Mouse (Mus musculus) Muller cell, postnatal 12 days (primary cell): ENCODE measurements at regions not wholly inside any gene's neighbourhood (a gene's known extent, or its start where the extent isn't known, plus 50 kb on each side); places are given as distances from the start of the nearest gene placed in this dataset.

Experiments used
- DNase-seq: peaks from one replicate; pipeline ENCODE4 v3.0.0-alpha.2; 2015; ENCODE audit errors: inconsistent ontology term

DNA sequence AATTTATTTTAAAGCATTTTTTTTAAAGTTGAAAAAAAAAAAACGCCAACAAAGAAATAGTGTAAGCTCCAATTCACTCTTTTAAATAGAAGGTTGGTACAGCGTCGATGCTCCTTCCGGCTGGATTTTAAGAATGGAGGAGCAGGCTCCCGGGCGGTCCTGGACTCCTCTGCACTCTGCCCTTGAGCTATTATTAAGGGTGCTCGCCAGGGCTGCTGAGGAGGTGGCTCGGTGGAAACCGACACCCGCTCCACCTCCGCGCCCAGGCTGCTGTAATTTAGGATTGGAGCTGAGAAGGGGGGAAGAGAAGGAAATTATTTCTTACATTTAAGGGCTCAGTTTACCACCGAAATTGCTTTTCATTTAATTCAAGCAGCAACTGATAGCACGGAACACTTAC, 298.8 kb downstream of the Satb1 start:
- DNase-seq: no peak

DNA sequence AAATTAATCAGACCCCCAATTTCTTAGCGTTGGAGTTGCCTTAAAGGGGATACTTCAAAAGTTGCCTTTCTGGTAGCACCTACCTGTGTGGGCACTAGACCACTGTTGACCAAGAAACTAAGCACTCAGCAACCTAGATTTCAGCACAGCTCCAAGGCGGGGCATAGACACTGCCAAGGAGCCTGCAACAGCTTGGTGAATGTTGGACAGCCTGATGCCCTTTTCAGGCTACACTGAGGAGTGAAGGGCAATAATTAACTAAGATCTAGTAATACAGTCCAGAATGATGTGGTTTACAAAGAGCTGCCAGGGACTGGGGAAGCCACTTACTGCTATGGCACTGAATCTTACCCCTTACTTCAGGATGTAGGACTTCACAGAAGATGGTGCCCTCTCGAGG, 304.9 kb downstream of the Satb1 start:
- DNase-seq: no peak

DNA sequence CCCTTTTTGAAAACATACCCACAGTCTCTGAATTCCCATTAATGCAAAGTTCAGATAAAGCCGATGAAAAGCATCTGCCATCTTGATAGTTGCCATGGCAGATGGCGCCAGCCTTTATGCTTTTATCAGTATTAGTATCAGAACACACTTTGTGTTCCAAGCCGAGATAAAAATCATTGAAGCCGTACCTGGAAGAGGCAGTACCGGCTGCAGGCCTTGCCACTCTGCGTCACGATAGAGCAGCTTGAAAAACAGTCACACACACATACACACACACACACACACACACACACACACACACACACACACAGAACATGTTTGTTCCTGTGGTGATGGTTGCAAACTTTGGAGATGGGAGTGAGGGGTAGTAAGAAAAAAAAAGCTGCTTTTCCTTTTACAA, 306.2 kb downstream of the Satb1 start:
- DNase-seq: no peak

DNA sequence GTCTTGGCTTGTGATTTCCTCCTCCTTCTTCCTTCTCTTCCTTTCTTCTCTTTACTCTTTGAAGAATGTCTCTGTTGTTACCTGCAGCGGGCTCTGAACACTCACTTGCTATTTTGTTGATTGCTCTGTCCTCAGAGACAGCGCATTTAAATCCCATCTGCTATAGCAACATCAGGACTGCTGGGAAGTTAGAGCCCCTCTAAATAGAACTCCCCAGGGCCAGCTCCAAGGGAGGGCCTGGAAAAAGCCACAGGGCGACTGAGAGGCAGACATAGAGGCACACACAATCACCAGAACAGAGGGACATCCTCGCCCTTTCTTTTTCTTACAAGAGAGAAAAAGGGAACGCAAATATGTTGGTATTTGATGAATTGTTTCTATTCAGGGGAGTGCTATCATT, 306.6 kb downstream of the Satb1 start:
- no peak for DNase-seq

DNA sequence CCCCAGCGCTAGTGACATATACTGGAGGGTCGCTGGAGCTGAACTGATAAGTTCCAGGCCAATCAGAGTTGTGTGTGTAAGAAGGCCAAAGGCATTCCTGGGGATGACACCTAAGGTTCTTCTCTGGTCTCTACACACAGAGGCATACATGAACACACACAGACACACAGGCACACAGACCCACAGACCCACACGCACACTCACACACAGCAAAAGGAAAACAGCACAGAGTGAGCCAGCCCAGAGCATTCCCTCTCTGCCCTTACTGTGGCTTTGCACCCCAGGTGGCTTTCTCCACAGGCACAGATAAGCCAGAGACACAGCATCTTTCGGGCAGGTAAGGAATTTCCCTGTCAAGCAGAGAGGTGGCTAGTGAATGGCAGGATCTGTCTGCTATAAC, 307.1 kb downstream of the Satb1 start:
- DNase-seq: no peak

DNA sequence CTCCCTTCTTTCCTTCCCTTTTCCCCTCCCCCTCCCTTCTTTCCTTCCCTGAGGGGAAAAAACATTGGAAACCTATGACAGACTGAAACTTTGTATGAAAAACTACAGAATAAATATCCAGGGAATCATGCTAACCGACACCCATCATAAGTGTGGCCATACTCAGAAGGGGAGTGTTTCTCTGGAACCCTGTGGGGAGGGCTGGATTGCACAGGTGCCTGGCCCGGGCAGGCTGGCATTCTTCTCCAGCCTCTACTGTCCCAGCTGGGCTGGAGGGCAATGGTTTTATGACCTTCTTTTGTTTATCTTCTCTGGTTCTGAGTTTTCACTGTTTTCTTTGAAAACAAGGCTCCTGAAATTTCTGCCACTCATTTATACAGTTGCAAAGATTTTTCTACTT, 307.9 kb downstream of the Satb1 start:
- no peak for DNase-seq

DNA sequence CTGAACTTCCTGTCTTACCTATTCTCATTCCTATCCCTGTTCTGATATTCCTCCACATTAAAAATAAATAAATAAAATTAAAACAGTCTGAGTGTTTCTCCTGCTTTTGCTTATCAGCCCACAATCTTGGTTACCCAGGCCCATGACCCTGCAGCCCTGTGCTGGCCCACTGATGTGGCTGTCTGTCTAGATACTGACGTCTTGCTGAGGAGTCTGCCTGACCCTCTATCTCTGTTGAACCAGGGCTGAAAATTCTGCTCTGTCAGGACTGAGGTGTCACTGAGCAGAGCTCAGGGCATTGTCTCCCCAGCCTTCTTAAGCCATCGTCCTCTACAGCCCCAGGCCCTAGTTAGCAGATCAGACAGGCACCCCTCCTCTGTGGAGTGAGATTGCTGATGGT, 321.2 kb downstream of the Satb1 start:
- no peak for DNase-seq

DNA sequence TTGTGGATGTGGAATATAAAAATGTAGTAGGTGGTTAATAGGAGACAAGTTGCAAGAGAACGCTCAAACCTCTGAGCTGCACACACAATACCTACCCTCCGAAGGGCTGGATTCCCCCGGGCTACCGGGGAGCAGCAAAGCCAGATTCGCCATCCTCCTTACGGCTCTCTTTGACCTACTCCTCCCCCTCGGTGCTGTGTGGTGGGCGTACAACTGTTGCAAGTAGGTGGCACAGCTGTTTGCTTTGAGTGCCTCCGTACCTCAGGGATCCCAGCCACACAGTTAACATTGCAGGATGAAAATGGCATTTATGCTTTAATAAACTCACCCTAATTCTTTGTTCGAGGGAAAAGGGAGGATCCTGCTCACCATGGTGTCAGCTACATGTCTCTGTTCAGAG, 321.6 kb upstream of the Tbc1d5 start:
- DNase-seq: no peak

DNA sequence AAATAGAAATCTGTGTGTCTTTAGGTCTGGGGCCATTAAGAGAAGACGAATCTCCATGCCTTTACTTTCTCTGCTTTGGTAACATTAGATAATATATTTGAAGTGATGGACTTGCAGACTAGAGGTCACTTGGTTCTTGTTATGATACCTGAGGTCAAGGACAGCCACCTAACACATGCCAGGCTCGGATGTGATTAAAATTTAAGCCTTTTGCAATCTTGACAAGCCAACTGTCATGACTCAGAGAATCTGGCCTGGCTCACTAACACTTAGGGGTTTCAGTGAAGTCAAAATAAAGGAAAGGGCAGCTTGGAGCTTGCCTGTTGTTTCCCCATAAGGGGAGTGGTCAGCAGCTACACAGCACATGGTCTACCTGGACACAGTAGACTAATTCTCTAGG, 320.4 kb upstream of the Tbc1d5 start:
- no peak for DNase-seq

DNA sequence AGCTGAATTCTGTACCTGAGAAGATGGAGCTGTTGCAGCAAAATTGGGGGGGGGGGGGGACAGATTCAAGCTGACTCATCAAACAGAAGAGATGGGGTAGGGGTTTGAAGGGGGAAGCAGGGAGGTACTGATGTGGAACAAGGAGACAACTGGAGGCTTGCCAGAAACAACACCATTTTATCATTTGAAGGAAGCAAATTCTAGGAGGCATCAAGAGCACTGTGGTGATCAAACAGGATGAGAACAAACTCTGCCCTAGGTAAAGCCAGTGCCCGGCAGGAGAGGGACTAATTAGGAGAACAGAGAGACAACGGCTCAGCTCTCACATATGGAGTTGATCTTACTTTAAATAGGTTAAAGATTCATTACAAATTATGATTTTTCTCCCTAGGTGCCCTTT, 315.9 kb upstream of the Tbc1d5 start:
- DNase-seq: no peak

DNA sequence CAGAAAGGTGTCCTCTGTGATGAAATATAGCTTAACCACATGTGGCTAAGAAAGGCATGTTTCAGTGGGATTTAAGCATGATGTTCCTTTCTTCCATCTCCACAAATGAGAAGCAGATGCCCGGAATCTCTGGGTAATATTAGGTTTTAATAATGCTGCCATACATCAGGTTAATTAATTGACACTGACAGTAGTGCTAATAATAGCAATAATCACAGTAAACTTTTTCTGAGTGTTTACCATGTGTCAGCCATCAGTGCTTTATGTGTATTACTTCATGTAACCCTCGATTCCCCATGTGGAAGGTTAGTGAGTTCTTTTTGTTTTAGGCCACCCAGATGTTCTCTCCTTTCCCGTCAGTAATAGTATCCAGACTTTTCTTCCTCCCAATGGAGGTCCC, 310.2 kb upstream of the Tbc1d5 start:
- no peak for DNase-seq

DNA sequence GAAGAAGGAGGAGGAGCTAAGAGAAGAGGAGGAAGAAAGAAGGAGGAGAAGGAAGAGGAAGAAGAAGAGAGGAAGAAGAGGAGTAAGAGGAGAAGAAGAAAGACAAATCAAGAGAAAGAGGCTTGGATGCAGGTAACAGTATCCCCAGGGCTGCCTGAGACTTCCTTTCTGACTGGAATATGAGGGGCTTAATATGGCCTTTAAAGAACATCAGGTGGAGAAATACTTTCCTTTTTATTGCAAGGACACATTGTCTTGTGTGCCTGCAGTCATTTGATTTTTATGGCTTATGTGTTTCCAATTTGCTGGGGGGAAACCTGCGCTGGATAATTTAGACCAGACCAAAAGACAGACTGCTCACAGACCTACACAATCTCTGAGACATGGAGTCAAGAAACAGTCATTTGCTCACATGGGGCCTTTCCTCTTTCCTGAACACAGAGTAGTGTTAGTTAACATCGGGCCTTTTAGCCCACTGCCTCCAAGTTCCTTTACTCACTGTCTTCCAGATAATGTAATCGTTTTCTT, 308.8 kb upstream of the Tbc1d5 start:
- no peak for DNase-seq

DNA sequence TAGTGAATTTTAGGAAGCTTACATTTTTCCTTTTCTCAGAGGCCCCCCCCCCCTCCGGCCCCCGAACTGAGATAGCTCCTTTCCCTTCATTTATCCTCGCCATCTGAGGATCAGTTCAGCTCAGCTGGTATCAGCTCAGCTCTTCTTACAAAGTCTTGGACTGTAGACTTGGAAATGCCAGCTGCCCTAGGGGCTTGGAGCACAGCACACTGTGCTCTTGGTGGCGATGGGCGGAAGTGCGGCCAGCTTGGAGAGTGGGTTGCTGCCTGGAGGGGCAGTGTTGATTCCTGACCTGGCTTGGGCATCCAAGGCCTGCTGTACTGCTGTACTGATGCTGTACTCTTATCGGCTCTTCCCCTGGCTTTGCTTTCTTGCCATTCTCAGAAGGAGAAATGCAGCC, 298.7 kb upstream of the Tbc1d5 start:
- DNase-seq: no peak

DNA sequence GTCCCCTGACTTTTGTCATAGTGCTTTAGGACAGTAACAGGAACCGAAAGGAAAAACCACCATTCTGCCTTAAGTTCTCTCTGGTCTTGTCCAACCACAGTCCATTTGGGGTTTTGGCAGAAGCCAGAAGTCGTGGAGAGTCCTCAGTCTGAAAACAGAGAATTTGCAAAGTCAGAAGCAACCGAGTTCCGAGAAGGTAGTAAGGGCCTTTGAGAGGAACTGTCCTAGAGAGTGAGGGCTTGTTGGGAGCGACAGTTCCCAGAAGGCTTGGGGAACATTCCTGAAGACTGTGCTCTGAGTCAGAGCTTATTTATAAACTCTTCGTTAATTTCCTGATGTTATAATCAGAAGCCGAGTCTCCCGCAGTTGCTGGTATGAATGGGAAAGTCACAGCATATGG, 298.3 kb upstream of the Tbc1d5 start:
- no peak for DNase-seq

DNA sequence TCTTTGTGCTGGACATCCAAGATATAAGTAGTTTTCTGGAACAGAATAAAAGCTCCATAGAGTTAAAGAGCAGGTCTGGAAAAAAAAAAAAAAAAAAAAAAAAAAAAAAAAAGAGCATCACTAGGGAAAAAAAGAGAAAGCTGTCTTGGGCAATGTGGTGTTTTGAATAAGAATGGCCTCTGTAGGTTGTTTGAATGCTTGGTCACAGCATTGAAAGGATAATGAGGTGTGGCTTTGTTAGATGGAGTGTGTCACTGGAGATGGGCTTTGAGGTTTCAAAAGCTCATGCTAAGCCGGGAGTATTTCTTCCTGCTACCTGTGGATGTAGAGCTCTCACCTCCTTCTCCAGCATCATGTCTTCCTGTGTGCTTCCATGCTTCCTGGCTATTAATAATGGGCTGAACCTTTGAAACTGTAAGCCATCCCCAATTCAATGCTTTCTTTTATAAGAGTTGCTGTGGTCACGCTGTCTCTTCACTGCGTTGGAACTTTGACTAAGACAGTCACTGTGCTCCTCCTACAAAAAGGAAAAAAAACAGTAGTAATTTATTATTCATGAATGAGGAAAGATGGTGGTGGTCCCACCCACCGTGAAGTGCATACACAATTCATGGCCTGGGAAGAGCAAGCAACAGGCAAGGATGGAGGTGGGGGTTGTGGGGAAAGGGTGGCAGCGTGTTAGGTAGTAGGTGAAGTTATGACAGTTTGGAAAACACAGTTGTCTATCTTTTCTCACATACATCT, 283.2 kb upstream of the Tbc1d5 start:
- no peak for DNase-seq

DNA sequence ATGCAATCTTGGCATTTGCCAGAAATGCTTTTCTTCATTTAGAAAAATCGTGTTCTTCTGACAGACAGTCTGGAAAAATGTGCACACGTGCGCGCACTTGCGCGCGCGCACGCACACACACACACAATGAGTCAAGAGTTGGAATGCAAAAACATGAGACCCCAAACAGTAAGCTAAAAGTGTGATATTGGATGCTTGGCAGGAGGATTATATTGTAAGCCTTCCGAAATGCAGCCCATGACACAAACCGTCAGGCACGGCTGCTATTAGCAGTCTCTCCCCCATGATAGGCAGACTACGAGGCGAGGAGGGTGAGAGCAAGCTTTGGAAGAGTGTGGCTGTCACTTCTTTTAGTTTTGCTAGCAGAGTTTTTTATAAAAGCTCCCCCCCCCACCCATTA, 282.1 kb upstream of the Tbc1d5 start:
- DNase-seq: peak; percentile 52

DNA sequence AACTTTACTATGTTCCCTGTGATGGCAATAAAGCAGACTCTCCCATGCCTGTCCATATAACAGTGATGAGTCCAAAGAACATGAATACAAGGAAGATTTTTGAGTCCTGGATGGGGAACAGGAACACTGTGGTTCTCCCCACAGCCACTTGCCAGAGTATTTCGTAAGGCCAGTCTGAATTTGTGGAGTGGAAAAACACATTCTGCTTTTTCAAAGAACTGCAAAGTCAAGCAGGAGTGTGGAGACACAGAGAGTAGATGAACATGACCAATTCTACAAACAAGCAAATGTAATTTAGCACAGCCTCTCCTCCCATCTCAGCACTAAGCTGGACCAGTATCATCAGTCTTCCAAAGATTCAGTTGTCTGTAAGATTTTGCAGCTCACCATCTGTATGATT, 280.0 kb upstream of the Tbc1d5 start:
- no peak for DNase-seq

DNA sequence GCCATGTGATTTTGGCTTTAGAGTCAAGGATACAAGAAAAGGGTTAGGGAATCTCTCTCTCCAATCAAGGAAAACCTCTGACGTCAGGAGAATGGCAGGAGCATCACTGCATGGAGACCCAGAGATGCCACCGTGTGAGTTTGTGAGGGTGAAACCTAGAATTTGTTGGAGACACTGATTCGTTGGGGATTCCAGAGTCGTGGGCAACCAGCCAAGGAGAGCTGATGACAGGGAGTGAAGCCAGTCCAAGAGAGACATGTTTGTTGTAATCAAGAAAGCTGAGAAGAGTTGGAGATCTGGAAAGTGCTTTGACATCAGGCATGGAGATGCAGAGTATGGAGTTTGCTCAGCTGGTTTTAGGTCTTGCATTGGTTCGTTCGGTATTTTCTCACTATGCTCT, 236.6 kb upstream of the Tbc1d5 start:
- no peak for DNase-seq

DNA sequence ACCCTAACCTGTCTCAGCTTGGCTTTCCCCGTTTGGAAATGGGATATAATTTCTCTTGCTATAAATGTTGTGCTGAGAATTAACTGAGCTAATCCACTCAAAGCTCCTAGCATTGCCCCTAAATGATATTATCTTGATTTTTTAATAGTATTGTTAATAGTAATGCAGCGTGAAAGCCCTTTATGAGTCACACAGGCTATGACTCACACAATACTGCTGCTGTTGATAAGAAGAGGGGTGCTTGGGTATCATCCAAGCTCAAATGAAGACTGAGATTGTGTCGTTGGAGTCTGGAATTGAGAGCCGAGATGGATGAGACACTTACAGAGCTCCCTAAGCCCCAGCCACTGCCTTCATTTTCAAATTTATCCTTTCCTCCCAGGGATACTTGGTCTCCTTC, 235.2 kb upstream of the Tbc1d5 start:
- peak; percentile 43 for DNase-seq

DNA sequence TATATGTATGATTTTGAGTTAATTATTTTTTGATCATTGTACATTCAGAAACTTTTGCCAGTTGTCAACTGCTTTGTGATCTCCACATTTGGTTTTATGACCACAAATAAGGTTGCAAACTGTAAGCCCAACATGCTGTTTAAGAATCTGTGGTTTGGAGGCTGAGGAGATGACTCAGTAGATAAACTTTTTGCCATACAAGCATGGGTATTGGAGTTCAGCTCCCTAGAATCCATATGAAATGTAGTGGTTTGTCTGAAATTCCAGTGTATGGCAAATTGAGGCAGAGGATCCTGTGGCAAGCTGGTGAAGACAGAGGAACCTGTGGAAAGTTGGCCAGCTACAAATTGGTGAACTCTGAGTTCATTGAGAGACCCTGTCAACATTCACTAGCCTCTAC, 234.6 kb upstream of the Tbc1d5 start:
- DNase-seq: peak; percentile 71

DNA sequence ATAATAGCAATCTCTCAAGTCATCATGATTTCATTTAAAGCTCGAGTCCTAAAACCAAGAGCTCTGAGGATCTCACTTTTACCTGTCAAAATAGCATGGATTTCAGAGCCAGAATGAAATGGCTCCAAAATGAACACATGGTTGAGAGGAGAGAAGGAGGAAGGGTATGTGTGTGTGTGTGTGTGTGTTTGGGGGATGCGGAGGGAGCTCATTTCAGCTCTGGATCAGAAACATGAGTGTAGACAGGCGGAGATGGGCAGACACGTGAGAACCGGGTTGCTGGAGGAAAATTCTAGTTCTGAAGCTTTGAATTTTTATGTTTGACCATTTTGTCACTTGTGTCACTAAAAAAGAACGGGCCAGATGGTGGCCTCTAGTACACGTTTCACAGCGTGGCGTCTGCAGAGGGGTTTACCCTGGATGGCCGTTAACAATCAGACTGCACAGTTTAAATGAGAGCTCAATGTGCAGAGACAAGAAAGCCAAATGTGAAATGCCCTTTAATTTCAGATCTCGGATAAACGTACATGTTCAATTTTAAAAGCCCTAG, 232.5 kb upstream of the Tbc1d5 start:
- DNase-seq: no peak

DNA sequence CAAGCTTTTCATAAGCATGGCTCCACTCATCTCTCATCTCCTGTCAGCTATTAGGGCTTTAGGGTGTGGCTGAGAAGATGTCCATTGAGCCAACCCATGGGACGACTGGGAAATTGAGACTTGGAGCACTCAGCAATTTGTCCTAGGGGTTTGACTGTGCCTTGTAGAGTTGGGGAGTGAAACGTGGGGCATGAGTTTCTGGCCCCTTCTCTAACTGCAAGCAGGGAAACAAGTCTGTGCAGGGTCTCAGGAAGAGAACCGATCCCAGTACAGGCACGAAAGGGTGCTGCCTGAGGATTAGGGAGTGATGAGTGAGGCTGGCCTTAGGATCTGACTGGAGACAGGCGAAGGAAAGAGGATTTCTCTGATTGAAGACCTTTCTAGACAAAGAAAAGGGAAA, 229.7 kb upstream of the Tbc1d5 start:
- no peak for DNase-seq

DNA sequence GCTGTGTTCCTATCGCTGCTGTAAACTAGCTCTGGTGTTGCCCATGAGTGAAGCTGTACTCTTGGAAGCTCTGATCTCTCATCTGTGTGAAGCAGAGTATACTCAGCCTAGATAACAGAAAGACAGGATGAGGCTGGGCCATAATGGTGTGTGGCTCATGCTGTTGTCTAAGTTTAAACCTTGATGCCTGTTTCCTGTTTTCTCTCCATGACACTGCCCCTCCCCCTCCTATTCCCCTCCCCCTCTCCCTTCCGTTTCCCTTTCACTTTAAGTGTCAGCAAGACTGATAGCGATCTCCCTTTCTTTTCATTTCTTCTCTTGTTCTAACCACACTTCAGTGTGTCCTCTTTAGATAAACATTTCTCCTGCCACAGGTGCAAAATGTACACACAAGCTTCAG, 229.2 kb upstream of the Tbc1d5 start:
- DNase-seq: no peak

DNA sequence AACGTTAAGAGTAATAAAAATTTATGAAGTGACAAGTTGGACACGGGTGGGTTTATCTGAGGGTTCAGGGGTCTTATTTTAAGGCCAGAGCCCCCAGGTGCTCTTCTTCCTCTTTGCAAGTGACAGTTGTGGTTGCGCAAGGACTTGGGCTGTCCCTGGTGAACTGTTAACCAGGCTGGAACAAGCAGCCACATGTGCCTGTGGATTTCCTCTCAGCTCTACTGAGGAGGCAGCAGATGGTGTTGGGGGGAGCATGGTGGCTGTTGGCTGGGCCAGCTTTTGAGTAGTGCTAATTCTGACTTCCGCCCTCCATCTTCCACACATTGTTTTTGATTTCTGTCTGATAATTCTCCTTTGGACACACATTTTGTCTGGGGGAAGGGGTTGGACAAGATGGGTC, 227.9 kb upstream of the Tbc1d5 start:
- no peak for DNase-seq
